7 mouse cellular contexts compared by ENCODE assay signal in the genomic region with DNA sequence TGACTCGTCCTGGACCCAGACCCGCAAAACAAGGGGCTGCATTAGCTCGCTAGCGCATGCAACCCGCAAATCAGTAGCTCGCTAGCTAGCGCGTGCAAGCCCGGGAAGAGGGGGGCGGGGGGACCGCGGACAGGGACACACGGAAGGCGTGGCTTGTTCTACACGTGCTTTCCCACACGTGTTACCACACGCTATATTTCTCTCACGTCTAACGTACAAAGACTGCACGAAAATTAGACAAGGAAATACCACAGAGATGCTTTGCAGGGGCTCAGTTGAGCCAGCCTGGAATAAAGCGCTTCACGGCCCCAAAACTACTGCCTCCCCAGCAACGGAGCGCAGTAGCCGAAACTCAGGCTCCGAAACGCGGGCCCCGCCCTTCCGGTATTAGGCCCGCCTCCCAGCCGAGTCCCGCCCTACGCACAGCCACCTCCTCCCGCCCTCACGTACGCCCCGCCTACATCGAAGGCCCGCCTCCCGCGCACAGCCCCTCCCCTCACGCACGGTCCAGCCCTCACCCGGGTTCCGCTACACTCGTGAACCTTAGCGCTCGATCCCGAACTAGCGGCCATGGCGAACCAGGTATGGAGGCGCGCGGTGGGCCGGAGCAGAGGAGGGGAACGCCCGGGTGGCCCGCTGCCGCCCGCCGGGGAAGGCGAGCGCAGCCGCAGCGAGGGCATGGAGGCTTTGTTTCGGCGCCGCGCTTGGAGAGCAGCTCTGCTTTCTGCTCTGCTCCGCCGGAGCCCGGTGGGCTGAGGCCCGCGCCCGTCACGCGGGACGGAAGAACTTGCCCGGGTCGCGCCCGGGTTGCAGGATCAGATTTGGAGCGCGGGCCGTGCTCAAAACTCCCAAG. TPM values are rescaled to one million over a fixed set of nuclear protein-coding genes. Genes with fewer than 3 reads are reported as not detected.
DNase-seq lines count a peak whose midpoint lies in the region; ATAC-seq lines count a peak whose summit lies in the region.

A gene (plus strand): TSS at position 482 of the 853 bp plus-strand sequence.

- H3K9me3 ChIP-seq in intestine, embryonic 16.5 days (ENCODE audit: control insufficient read depth, low read length): no peaks in the 10 kb centered on the region
- no peaks in the 10 kb centered on the region for H3K9me3 ChIP-seq in midbrain, embryonic 11.5 days (ENCODE audit: control insufficient read depth, low read length)

- H3K4me2 ChIP-seq in intestine, embryonic 16.5 days (ENCODE audit: low read depth, low read length): peak within 1 kb of the TSS; percentile 93
- peak within 1 kb of the TSS; percentile 76 for H3K4me2 ChIP-seq in midbrain, embryonic 11.5 days

- H3K36me3 ChIP-seq in intestine, embryonic 16.5 days (ENCODE audit: control insufficient read depth, insufficient read depth, low read length): no peaks in the 10 kb centered on the region
- peaks cover 8% of the 10 kb centered on the region for H3K36me3 ChIP-seq in midbrain, embryonic 11.5 days (ENCODE audit: control insufficient read depth, insufficient read depth, low read length)

- under 1% methylated on average over 85 of the region's 86 CpGs for WGBS in intestine, embryonic 16.5 days
- under 1% methylated on average over 85 of the region's 86 CpGs for WGBS in midbrain, embryonic 11.5 days

- H3K27me3 ChIP-seq in intestine, embryonic 16.5 days (replicated peaks; ENCODE audit: control insufficient read depth, insufficient read depth, low read length): no peaks in the 10 kb centered on the region
- H3K27me3 ChIP-seq in midbrain, embryonic 11.5 days (ENCODE audit: control insufficient read depth, insufficient read depth, low read length): no peaks in the 10 kb centered on the region

- peak within 1 kb of the TSS; percentile 97 for H3K9ac ChIP-seq in intestine, embryonic 16.5 days (ENCODE audit: low read depth, low read length)
- H3K9ac ChIP-seq in midbrain, embryonic 11.5 days (ENCODE audit: low read length): peak within 1 kb of the TSS; percentile 87

- intact Hi-C loops in left cerebral cortex, postnatal 36 days (cut with DNase I): no loop called here

- H3K4me1 ChIP-seq in intestine, embryonic 16.5 days (ENCODE audit: control insufficient read depth, insufficient read depth, low read length): peaks cover 4% of the 10 kb centered on the region; the same call in 1 of the 2 replicates
- peaks cover 10% of the 10 kb centered on the region for H3K4me1 ChIP-seq in midbrain, embryonic 11.5 days (ENCODE audit: control insufficient read depth, insufficient read depth, low read length)

- peak within 1 kb of the TSS; percentile 89 for H3K4me3 ChIP-seq in intestine, embryonic 16.5 days (ENCODE audit: low read length)
- H3K4me3 ChIP-seq in midbrain, embryonic 11.5 days (ENCODE audit: low read depth, low read length): peak within 1 kb of the TSS; percentile 82

- peak within 1 kb of the TSS; percentile 84 for H3K27ac ChIP-seq in intestine, embryonic 16.5 days (ENCODE audit: low read length)
- peak within 1 kb of the TSS; percentile 62 for H3K27ac ChIP-seq in midbrain, embryonic 11.5 days (ENCODE audit: low read depth, low read length)

- DNase-seq in adrenal gland, adult 2 months: peak; percentile 96
- DNase-seq in embryo, embryonic 11.5 days (ENCODE audit: low read depth, low spot score): peak; percentile 91
- peak; percentile 81 to 91 for DNase-seq in gastrocnemius, postnatal 4 days (ENCODE audit: low spot score in 2 of 2)
- DNase-seq in left cerebral cortex, postnatal 36 days (ENCODE audit: low spot score in 2 of 2): peak; percentile 85 to 88
- peak; percentile 100 for DNase-seq in midbrain, embryonic 11.5 days (ENCODE audit: low spot score, missing footprints)
- DNase-seq in skeletal muscle tissue, adult 2 months (ENCODE audit: low read depth, low spot score): peak; percentile 91

- ATAC-seq in intestine, embryonic 16.5 days: peak; percentile 98
- peak; percentile 99 for ATAC-seq in midbrain, embryonic 11.5 days (ENCODE audit: low FRiP score)

RNA-seq across cellular contexts. Expression of the gene that starts here (rescaled TPM):
- total RNA-seq in adrenal gland, adult 2 months (2021): 100 to 1,000 TPM; 151 to 165 TPM
- polyA plus RNA-seq in adrenal gland, adult 2 months (2012; rRNA removed): 26.6 and 28.9 TPM in 2 replicates
- 10 to 100 TPM; 74.4 to 80.7 TPM for total RNA-seq in gastrocnemius, postnatal 4 days (2021)
- 220 and 233 TPM in 2 replicates for polyA plus RNA-seq in intestine, embryonic 16.5 days (2015; fragmentation: Nextera tagmentation; extraction: Ambion mirVana)
- total RNA-seq in left cerebral cortex, postnatal 36 days (2021): 10 to 100 TPM; 60.8 to 64.3 TPM
- 279 and 283 TPM in 2 replicates for polyA plus RNA-seq in midbrain, embryonic 11.5 days (2014; fragmentation: Nextera tagmentation; extraction: Ambion mirVana)

Comparison
In these comparisons a context has a peak if more than half of its experiments do, and no peak if none do; other contexts are left out.
1. Peak in every context shown above with its lines: DNase-seq, ATAC-seq, H3K4me3 ChIP-seq and H3K27ac ChIP-seq.